Comparison of ENCODE assay signal across 8 mouse cellular contexts in the genomic region with DNA sequence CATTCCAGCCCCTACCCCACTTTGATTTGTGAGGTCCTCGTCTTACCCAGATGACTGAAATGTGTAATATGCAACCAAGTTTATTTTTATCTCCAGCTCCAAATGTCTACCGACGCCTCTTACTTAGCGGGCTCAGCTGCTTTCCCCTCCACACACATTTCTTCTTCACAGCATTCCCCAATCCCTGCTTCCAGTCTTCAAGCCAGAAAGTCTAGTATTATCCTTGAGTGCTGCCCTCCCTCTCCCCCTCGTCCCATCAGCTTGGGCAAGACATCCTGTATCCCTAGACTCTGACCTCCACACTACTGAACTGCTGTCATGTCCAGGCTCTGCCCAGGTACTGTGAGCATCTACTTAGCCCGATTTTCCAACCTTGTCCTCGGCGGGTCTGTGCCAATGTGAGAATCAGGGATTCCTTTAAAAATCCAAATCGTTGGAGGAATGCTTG. TPM values are rescaled to one million over a fixed set of nuclear protein-coding genes. Genes with fewer than 3 reads are reported as not detected.
DNase-seq lines count a peak whose midpoint lies in the region; ATAC-seq and TF ChIP-seq lines count a peak whose summit lies in the region.

No protein-coding gene starts in this region.

- no peaks in the 10 kb centered on the region for H3K9me3 ChIP-seq in lung, embryonic 14.5 days (ENCODE audit: low read depth, low read length)
- H3K9me3 ChIP-seq in limb, embryonic 11.5 days (ENCODE audit: control insufficient read depth, low read length): no peaks in the 10 kb centered on the region

- H3K27ac ChIP-seq in lung, embryonic 14.5 days (ENCODE audit: low read depth): peak overlapping the region; percentile 85; the same call in 1 of the 2 replicates
- peak overlapping the region; percentile 32 for H3K27ac ChIP-seq in embryonic fibroblast, embryonic 13.5 days (ENCODE audit: insufficient read depth, low read length)
- no peak overlapping the region for H3K27ac ChIP-seq in limb, embryonic 11.5 days (replicated peaks; ENCODE audit: low read depth, low read length)
- peak overlapping the region; percentile 85; the same call in 1 of the 2 replicates for H3K27ac ChIP-seq in olfactory bulb, adult 2 months (ENCODE audit: insufficient read depth, low read depth, low read length)

- H3K4me3 ChIP-seq in lung, embryonic 14.5 days (ENCODE audit: low read depth, low read length): peak overlapping the region; percentile 96
- H3K4me3 ChIP-seq in embryonic fibroblast, embryonic 13.5 days (ENCODE audit: insufficient read depth, low read length): peak overlapping the region; percentile 93
- peak overlapping the region; percentile 81 for H3K4me3 ChIP-seq in limb, embryonic 11.5 days (ENCODE audit: low read depth, low read length)
- H3K4me3 ChIP-seq in olfactory bulb, adult 2 months (ENCODE audit: insufficient read depth, low read depth, low read length): peak overlapping the region; percentile 88

- H3K27me3 ChIP-seq in lung, embryonic 14.5 days (ENCODE audit: insufficient read depth, low read length): no peaks in the 10 kb centered on the region
- no peaks in the 10 kb centered on the region for H3K27me3 ChIP-seq in limb, embryonic 11.5 days (ENCODE audit: control insufficient read depth, insufficient read depth, low read length)

- H3K4me1 ChIP-seq in lung, embryonic 14.5 days (ENCODE audit: insufficient read depth): peaks cover 32% of the 10 kb centered on the region
- H3K4me1 ChIP-seq in embryonic fibroblast, embryonic 13.5 days (ENCODE audit: control insufficient read depth, insufficient read depth, low read length): peaks cover 27% of the 10 kb centered on the region
- H3K4me1 ChIP-seq in limb, embryonic 11.5 days (ENCODE audit: control insufficient read depth, insufficient read depth, low read length): peaks cover 19% of the 10 kb centered on the region
- H3K4me1 ChIP-seq in olfactory bulb, adult 2 months (ENCODE audit: control insufficient read depth, insufficient read depth, low read length): peaks cover 36% of the 10 kb centered on the region

- TF ChIP-seq POLR2A in embryonic fibroblast, embryonic 13.5 days (IDR thresholded peaks at IDR 0.05; ENCODE audit: low read depth, low read length): no peak
- no peak for TF ChIP-seq POLR2A in olfactory bulb, adult 2 months (IDR thresholded peaks at IDR 0.05; ENCODE audit: insufficient read depth, low read depth, low read length)

- WGBS in lung, embryonic 14.5 days: 15% methylated on average over 9 of the region's 9 CpGs
- WGBS in limb, embryonic 11.5 days: 11% methylated on average over 9 of the region's 9 CpGs
- 18% methylated on average over 9 of the region's 9 CpGs for WGBS in olfactory bulb, adult 2 months

- peak overlapping the region; percentile 94 for H3K4me2 ChIP-seq in lung, embryonic 14.5 days
- H3K4me2 ChIP-seq in limb, embryonic 11.5 days (ENCODE audit: low read depth, severe bottlenecking): peak overlapping the region; percentile 77

- peak; percentile 44 for DNase-seq in lung, embryonic 14.5 days
- no peak for DNase-seq in lung, adult 18-20 months
- DNase-seq in limb, embryonic 11.5 days (ENCODE audit: low spot score): no peak
- DNase-seq in cerebellum, postnatal 14 days: no peak
- DNase-seq in adrenal gland, adult 8-10 months: no peak
- no peak for DNase-seq in gastrocnemius, postnatal 4 days (ENCODE audit: low spot score in 2 of 2)

- H3K9ac ChIP-seq in lung, embryonic 14.5 days: peak overlapping the region; percentile 87
- H3K9ac ChIP-seq in limb, embryonic 11.5 days (ENCODE audit: low read length): no peak overlapping the region; the same call in 1 of the 2 replicates

- peak; percentile 9; the same call in 1 of the 2 replicates for ATAC-seq in lung, embryonic 14.5 days (ENCODE audit: insufficient read depth)
- ATAC-seq in limb, embryonic 11.5 days (ENCODE audit: insufficient number of reproducible peaks, low FRiP score, low TSS enrichment, low read depth): no peak

- TF ChIP-seq CTCF in lung, embryonic 14.5 days (IDR thresholded peaks at IDR 0.05; ENCODE audit: low read depth): no peak
- no peak for TF ChIP-seq CTCF in embryonic fibroblast, embryonic 13.5 days (IDR thresholded peaks at IDR 0.05; ENCODE audit: borderline replicate concordance, insufficient read depth, low read length)
- no peak for TF ChIP-seq CTCF in olfactory bulb, adult 2 months (IDR thresholded peaks at IDR 0.05; ENCODE audit: insufficient read depth, low read depth, low read length)

- H3K36me3 ChIP-seq in lung, embryonic 14.5 days (ENCODE audit: insufficient read depth): no peaks in the 10 kb centered on the region
- no peaks in the 10 kb centered on the region for H3K36me3 ChIP-seq in limb, embryonic 11.5 days (ENCODE audit: control insufficient read depth, insufficient read depth, low read length)

RNA-seq across cellular contexts. Expression of a gene that starts 0.4 kb away (rescaled TPM):
- 77.3 and 78.3 TPM in 2 replicates for polyA plus RNA-seq in lung, embryonic 14.5 days (2014; fragmentation: Nextera tagmentation; extraction: Ambion mirVana)
- polyA plus RNA-seq in embryonic fibroblast, embryonic 13.5 days (2011; ENCODE audit: insufficient read length, low read depth, missing spikeins): 82.2 and 98.9 TPM in 2 replicates
- polyA plus RNA-seq in limb, embryonic 11.5 days (2014; fragmentation: Nextera tagmentation; extraction: Ambion mirVana): 50.4 and 59.7 TPM in 2 replicates
- not detected in 2 replicates for polyA plus RNA-seq in olfactory bulb, adult 2 months (2012; ENCODE audit: insufficient read depth, insufficient read length, low replicate concordance, missing spikeins)
- 10 to 100 TPM; 39.1 to 76.8 (median 65.3) TPM for total RNA-seq in adrenal gland, adult 8-10 months (2022)
- total RNA-seq in gastrocnemius, postnatal 4 days (2021): 10 to 100 TPM; 72.4 to 77.4 TPM

RNA-seq across cellular contexts. Expression of a gene that starts 51.6 kb away (rescaled TPM):
- 93.2 and 99.6 TPM in 2 replicates for polyA plus RNA-seq in lung, embryonic 14.5 days (2014; fragmentation: Nextera tagmentation; extraction: Ambion mirVana)
- 62.7 and 78.9 TPM in 2 replicates for polyA plus RNA-seq in embryonic fibroblast, embryonic 13.5 days (2011; ENCODE audit: insufficient read length, low read depth, missing spikeins)
- 149 and 156 TPM in 2 replicates for polyA plus RNA-seq in limb, embryonic 11.5 days (2014; fragmentation: Nextera tagmentation; extraction: Ambion mirVana)
- not detected in 2 replicates for polyA plus RNA-seq in olfactory bulb, adult 2 months (2012; ENCODE audit: insufficient read depth, insufficient read length, low replicate concordance, missing spikeins)
- 100 to 1,000 TPM in 2 of 4 experiments, 10 to 100 TPM in 2; 80.4 to 126 (median 97.1) TPM for total RNA-seq in adrenal gland, adult 8-10 months (2022)
- total RNA-seq in gastrocnemius, postnatal 4 days (2021): 10 to 100 TPM; 81.1 to 89.2 TPM

RNA-seq across cellular contexts. Expression of a gene that starts 57.4 kb away (rescaled TPM):
- 3.3 and 4.3 TPM in 2 replicates for polyA plus RNA-seq in lung, embryonic 14.5 days (2014; fragmentation: Nextera tagmentation; extraction: Ambion mirVana)
- 11.7 and 13.8 TPM in 2 replicates for polyA plus RNA-seq in embryonic fibroblast, embryonic 13.5 days (2011; ENCODE audit: insufficient read length, low read depth, missing spikeins)
- polyA plus RNA-seq in limb, embryonic 11.5 days (2014; fragmentation: Nextera tagmentation; extraction: Ambion mirVana): 2.2 and 2.6 TPM in 2 replicates
- not detected in 2 replicates for polyA plus RNA-seq in olfactory bulb, adult 2 months (2012; ENCODE audit: insufficient read depth, insufficient read length, low replicate concordance, missing spikeins)
- 1 to 10 TPM; 5.2 to 6.7 (median 6.1) TPM for total RNA-seq in adrenal gland, adult 8-10 months (2022)
- total RNA-seq in gastrocnemius, postnatal 4 days (2021): 1 to 10 TPM; 3.8 to 4.0 TPM
